Mouse (Mus musculus): ENCODE measurements at regions not wholly inside any gene's neighbourhood (a gene's known extent, or its start where the extent isn't known, plus 50 kb on each side); places are given as distances from the start of the nearest gene placed in this dataset.

DNA sequence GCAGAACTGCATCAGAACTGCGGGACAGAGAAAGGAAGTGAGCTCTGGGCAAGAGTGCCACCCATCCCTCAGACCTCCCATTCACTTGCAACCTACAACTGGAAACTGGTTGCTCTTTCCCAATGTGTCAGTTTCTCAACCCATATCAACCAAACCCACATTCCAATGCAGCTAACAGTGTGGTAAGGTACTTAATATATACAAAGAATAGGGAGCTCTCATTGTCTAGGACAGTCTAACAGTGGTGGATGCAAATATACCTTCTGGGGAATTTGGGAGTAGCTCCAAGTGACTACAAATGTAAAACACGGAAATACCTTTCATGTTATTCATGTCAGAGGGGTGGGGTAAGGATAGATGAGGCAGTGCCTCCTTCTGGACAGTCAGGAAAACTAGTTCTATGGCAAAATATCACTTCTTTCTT lies 171.0 kb upstream of the Smim15 start:
- DNase-seq, result no peak

DNA sequence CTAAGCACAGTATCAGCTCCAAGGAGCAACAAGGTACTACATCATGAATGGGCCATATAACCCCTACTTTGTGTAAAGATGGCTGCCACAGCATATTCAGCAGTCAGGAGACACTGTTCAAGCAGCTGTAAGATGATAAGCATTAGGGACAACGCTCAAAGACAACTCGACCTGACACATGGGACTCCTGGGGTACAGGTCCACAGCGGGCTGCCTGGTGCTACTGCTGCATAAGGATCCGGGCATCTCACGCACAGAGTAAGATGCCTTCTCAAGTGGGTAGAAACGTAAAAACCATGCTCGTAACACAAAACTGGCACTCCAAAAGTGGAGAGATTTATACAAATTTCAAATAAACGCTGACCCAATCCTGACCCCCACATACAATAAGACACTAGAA lies 171.7 kb upstream of the Smim15 start:
- DNase-seq, result no peak

GRCm38 (mm10) chr13:107872137-107872536 lies 172.1 kb upstream of the Smim15 start:
- no peak for DNase-seq

GRCm38 (mm10) chr13:107868906-107869305 lies 175.3 kb upstream of the Smim15 start:
- no peak for DNase-seq

DNA sequence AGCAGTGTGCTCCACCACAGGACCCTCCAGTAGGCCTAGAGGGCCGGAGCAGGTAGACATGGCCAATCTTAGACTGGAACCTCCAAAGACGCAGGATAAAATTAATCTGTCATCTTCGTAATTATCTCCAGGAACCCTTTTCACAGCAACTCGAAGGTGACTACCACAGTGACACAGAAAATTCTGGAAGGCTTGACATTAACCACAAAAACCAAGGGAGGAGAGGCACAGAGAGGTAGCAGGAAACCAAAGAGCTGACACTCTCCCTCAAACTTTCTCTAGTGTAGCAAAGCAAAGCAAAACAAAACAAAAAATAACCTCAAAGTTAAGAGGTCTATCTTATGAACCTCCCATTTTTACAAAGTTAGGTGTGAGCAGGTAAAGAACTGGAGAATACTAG lies 177.4 kb upstream of the Smim15 start:
- no peak for DNase-seq

DNA sequence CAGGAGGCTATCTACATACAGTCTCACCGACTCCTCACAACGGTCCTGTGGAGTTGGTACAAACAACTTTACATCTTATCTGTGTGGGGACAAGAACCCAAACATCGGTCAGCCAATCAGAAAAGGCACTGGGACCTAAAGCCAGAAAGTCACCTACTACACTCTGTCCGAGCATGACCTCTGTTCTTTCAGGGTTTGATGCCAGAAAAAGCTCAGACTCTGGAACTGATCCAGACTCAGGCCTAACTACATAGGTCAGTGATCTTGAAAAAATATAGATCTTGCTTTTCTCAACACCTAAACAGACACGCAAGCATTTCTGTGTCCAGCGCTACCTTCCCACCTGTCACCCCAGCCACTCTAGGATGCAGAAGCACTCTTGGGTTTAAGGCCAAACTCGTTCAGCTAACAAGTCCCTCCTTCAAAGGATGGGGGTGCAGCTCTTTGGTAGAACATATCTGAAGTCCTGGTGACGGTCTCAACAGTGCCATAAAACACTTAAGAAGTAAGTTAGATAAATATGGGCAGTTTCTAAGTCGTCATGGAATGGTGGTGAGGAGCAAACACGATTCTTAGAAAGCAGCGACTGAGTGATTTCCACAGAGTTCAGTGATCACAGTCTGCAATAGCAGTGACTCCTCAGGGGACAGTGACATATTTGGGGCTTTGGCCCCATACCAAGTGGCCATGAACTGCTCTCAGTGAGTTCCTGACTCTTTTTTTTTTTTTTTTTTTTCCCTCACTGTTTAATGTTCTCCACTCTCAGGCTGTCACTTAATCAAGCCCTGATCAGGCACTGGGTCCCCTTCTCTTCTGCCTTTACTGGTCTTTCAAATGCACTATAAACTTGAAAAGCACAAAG lies 181.2 kb upstream of the Smim15 start:
- DNase-seq, result no peak

DNA sequence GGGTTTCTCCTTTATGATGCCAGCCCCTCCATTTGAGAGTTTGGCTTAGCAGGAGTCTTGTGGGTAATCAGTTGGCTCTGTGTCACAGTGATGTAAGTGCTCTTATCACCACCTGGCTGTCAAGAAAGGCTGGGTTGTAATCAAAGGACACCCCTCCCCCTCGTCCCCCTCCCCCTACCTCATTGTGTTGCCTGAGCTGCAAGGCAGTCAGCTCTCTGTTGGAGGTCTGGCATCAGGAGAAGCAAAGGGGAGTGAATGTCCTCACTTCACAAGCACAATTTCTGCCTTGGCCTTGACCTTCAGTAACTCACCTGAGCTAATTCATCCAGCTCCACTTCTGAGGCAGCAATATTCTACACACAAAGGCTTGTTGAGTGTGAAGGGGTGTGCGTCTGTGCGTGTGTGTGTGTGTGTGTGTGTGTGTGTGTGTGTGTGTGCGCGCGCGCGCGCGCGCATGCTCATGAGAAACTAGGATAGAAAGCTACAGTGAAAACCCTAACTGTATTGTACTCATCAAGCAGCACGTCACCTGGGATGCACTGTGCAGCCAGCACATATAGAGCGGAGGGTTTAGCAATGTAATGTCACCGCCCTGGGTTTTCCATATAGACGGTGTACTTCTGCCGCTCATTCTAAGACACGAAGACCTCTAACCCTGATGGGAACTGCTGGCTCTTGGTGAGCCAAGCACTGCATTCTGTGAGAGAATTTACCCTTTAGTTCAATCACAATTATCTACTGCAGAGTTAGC lies 182.7 kb upstream of the Smim15 start:
- no peak for DNase-seq

DNA sequence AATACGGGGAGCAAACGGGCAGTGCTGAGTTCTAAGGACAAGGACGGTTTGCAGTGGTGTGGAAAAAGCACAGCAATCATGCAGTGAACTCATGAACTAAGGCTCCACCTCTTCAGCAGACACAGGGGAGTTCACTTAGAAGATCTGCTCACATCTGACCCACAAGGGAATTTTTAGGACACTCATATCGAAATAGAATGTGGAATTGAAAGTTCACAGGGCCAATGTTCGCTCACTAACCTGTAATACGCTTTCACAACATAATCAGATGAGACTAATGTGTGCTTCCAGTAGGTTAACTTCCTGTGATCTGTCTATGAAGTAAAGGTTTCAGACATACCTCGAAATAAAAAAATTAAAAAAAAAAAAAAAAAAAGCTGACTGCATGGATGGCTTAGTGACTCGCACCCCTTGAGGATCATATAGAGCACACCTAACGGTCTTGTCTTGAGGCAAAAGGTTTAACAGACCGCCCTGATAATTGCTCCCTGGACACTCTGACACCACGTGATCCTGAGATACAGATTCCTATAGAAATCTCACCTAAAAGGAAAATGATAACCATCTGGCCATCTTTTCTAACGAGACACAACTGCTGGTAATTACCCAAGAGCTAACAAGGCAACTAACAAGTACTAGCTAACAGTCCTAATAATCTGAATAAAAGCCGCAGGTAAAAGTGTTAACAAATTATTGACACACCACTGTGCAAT lies 187.0 kb upstream of the Smim15 start:
- DNase-seq, result no peak

- no peak for DNase-seq
Observed at GRCm38 (mm10) chr13:107850907-107851560, 193.2 kb upstream of the Smim15 start.

- no peak for DNase-seq
Observed at GRCm38 (mm10) chr13:107848871-107849270, 195.4 kb upstream of the Smim15 start.

- DNase-seq, result no peak
Observed at GRCm38 (mm10) chr13:107847179-107848012, 196.8 kb upstream of the Smim15 start.

- DNase-seq, result no peak
Observed at GRCm38 (mm10) chr13:107846621-107847178, 197.5 kb upstream of the Smim15 start.

- DNase-seq, result no peak
Observed at GRCm38 (mm10) chr13:107845838-107846237, 198.4 kb upstream of the Smim15 start.

DNA sequence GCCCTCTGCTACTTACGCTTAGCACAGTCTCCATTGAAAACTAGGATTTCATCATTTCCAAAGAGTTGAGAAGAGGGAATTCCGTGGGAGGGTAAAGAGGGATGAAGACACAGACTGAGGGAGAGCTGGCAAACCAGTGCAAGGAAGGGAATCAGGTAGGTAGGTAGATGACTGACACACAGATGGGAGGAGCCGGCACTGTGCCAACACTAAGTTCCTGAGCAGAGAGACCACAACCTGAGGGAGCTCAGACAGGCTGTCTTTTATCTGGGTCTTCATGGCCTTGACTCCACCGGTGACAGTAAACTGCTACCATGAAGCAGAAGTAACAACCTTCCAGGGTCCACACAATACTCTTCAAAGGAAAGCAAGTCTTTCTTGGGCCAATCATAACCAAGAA lies 200.2 kb upstream of the Smim15 start:
- peak; percentile 23 to 43 for DNase-seq

GRCm38 (mm10) chr13:107838126-107838715 lies 206.0 kb upstream of the Smim15 start:
- DNase-seq, result no peak

- DNase-seq, result peak; percentile 56 to 69
Observed at GRCm38 (mm10) chr13:107837206-107837952, 206.9 kb upstream of the Smim15 start.

DNA sequence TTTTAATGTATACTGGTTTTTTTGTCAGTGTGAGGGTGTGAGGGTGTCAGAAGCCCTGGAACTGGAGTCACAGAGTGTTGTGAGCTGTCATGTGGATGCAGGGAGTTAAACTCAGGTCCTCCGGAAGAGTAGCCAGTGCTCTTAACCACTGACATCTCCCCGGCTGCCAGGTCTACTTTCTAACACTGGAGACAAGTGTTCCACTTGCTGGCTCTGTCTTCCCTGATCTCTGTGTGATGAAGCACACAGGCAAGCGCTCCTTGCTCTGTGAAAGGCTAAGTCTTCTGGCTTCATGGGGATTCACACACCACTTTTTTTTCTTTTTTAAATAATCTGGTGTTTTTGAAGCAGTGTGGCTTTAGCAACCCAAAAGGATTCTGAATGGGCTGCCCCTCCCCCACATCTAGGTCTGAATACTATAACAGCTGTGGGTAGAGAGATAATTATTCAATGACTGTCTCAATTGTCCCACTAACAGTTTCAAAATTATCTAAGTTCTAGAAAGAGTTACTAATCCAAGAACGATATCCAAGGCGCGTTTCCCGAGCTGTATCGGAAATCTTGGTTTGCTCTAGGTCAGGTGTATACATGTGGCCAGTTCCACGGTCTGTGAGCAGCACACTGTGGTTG lies 208.4 kb upstream of the Smim15 start:
- no peak for DNase-seq

GRCm38 (mm10) chr13:107831997-107832396 lies 212.2 kb upstream of the Smim15 start:
- no peak for DNase-seq

GRCm38 (mm10) chr13:107831221-107831681 lies 213.0 kb upstream of the Smim15 start:
- peak; percentile 77 to 86 for DNase-seq

DNA sequence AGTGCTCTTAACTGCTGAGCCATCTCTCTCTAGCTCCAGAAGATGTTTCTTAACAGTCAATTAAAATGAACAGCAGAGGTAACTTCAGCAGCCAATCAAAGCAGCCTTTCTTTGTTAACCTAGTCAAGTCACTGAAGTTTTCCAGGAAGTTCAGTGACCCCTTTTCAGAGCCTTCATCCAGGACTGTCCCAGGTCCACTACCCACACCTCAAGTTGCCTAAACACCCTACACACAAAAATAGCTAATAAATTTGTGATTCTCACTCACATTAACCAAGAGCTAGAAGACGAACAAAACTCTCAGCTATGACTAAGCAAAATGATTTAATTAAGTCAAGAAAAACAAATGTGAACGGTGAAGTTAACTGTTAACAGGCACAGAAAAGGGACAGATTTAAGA lies 214.0 kb upstream of the Smim15 start:
- no peak for DNase-seq

Data from thymus, postnatal 36 days (tissue).